Mouse (Mus musculus) macrophage (primary cell): Measurements from ENCODE around the gene Wfdc21. TPM values are rescaled to one million over a fixed set of nuclear protein-coding genes. Genes with fewer than 3 reads are reported as not detected.

Experiments used
- H3K27ac ChIP-seq: fragments of 350-480 bp; formaldehyde crosslinking; 2 replicates; pipeline ENCODE4 v1.9.0; 2021
- H3K36me3 ChIP-seq: fragments of 350-480 bp; formaldehyde crosslinking; 2 replicates; pipeline ENCODE4 v1.9.0; 2021; ENCODE audit errors: inconsistent target
- H3K4me3 ChIP-seq: fragments of 350-480 bp; formaldehyde crosslinking; 2 replicates; pipeline ENCODE4 v1.9.0; 2021; ENCODE audit errors: inconsistent target
- H3K79me2 ChIP-seq: fragments of 350-480 bp; formaldehyde crosslinking; 2 replicates; pipeline ENCODE4 v1.9.0; 2021; ENCODE audit errors: inconsistent target
- WGBS: methylation state at CpG from one replicate; pipeline ENCODE4 v1.1.7; 2026; ENCODE audit warnings: inconsistent platforms; ENCODE audit not compliant: missing documents; 5-methylcytosine and 5-hydroxymethylcytosine counted together
- polyA plus RNA-seq: library from polyadenylated mRNA; stranded (reverse); fragments of 250-400 nt; gene quantifications from 3 replicates; pipeline ENCODE4 v1.2.4, GENCODE M21; 2018; ENCODE audit warnings: inconsistent platforms

The Wfdc21 gene
- polyA plus RNA-seq, 1 experiment from 2014 or later, result 1.2 TPM

GRCm38 (mm10) chr11:83740443-83740991 is 6.2 kb upstream of the Wfdc21 start:
- no peak overlapping the region for H3K27ac ChIP-seq
- WGBS, result 90% methylated on average over 4 of the region's 4 CpGs
- no peaks in the 10 kb centered on the region for H3K36me3 ChIP-seq
- no peaks in the 10 kb centered on the region for H3K79me2 ChIP-seq
- H3K4me3 ChIP-seq, result no peak overlapping the region

GRCm38 (mm10) chr11:83741841-83742240 is 4.9 kb upstream of the Wfdc21 start:
- H3K27ac ChIP-seq, result no peak overlapping the region
- no peaks in the 10 kb centered on the region for H3K36me3 ChIP-seq
- H3K4me3 ChIP-seq, result no peak overlapping the region
- 96% methylated on average over 5 of the region's 5 CpGs for WGBS
- no peaks in the 10 kb centered on the region for H3K79me2 ChIP-seq

- Histone ChIP-seq H3K4me3 (no peak overlapping the region), H3K27ac (no peak overlapping the region), H3K36me3 (no peaks in the 10 kb centered on the region), H3K79me2 (no peaks in the 10 kb centered on the region)
- WGBS, result 83% methylated on average over 9 of the region's 9 CpGs
Measured at GRCm38 (mm10) chr11:83742731-83743355, 3.9 kb upstream of the Wfdc21 start.

- no peak overlapping the region for H3K27ac ChIP-seq
- H3K4me3 ChIP-seq, result no peak overlapping the region
- 66% methylated on average over 3 of the region's 3 CpGs for WGBS
Measured at GRCm38 (mm10) chr11:83743525-83743924, 3.2 kb upstream of the Wfdc21 start.

GRCm38 (mm10) chr11:83746152-83746551 is 588 bp upstream of the Wfdc21 start:
- WGBS, result 75% methylated on average over 4 of the region's 4 CpGs
- H3K79me2 ChIP-seq, result no peaks in the 10 kb centered on the region
- no peak overlapping the region for H3K27ac ChIP-seq
- no peaks in the 10 kb centered on the region for H3K36me3 ChIP-seq
- H3K4me3 ChIP-seq, result no peak overlapping the region

More at GRCm38 (mm10) chr11:83743525-83743924, 3.2 kb upstream of the Wfdc21 start:
- Histone ChIP-seq H3K79me2 (no peaks in the 10 kb centered on the region), H3K36me3 (no peaks in the 10 kb centered on the region)

- Histone ChIP-seq H3K36me3 (no peaks in the 10 kb centered on the region), H3K27ac (no peak overlapping the region), H3K79me2 (no peaks in the 10 kb centered on the region), H3K4me3 (no peak overlapping the region)
- 82% methylated on average over 6 of the region's 6 CpGs for WGBS
Measured at GRCm38 (mm10) chr11:83747376-83748265, 881 bp downstream of the Wfdc21 start.

- H3K79me2 ChIP-seq, result peaks cover 20% of the 10 kb centered on the region
- under 1% methylated on average over 47 of the region's 47 CpGs for WGBS
- H3K4me3 ChIP-seq, result peak within 1 kb of the TSS; percentile 89
- H3K36me3 ChIP-seq, result peaks cover 26% of the 10 kb centered on the region
- H3K27ac ChIP-seq, result peak within 1 kb of the TSS; percentile 42
Measured at GRCm38 (mm10) chr11:83753581-83754181, 6.9 kb downstream of the Wfdc21 start, which contains the start of gene Heatr6. Heatr6 (plus strand) TSS chr11:83753696.

GRCm38 (mm10) chr11:83754227-83754626 is 7.5 kb downstream of the Wfdc21 start:
- WGBS, result 13% methylated on average over 7 of the region's 8 CpGs
- peaks cover 20% of the 10 kb centered on the region for H3K79me2 ChIP-seq
- H3K27ac ChIP-seq, result peak overlapping the region; percentile 42
- H3K4me3 ChIP-seq, result peak overlapping the region; percentile 89
- peaks cover 31% of the 10 kb centered on the region for H3K36me3 ChIP-seq

GRCm38 (mm10) chr11:83767306-83767705 is 20.6 kb downstream of the Wfdc21 start:
- Histone ChIP-seq H3K27ac (no peak overlapping the region), H3K4me3 (no peak overlapping the region), H3K79me2 (no peaks in the 10 kb centered on the region), H3K36me3 (peaks cover 93% of the 10 kb centered on the region)
- 82% methylated on average over 9 of the region's 9 CpGs for WGBS

GRCm38 (mm10) chr11:83768976-83769375 is 22.2 kb downstream of the Wfdc21 start:
- no peak overlapping the region for H3K4me3 ChIP-seq
- no peak overlapping the region for H3K27ac ChIP-seq
- 93% methylated on average over 4 of the region's 4 CpGs for WGBS
- H3K79me2 ChIP-seq, result no peaks in the 10 kb centered on the region
- peaks cover 93% of the 10 kb centered on the region for H3K36me3 ChIP-seq

- peaks cover 90% of the 10 kb centered on the region for H3K36me3 ChIP-seq
Measured at GRCm38 (mm10) chr11:83771014-83771413, 24.3 kb downstream of the Wfdc21 start.

GRCm38 (mm10) chr11:83772341-83772740 is 25.6 kb downstream of the Wfdc21 start:
- WGBS, result 100% methylated on average over 6 of the region's 6 CpGs
- H3K4me3 ChIP-seq, result no peak overlapping the region
- no peak overlapping the region for H3K27ac ChIP-seq
- H3K79me2 ChIP-seq, result no peaks in the 10 kb centered on the region
- peaks cover 92% of the 10 kb centered on the region for H3K36me3 ChIP-seq

More at GRCm38 (mm10) chr11:83771014-83771413, 24.3 kb downstream of the Wfdc21 start:
- 97% methylated on average over 7 of the region's 7 CpGs for WGBS
- Histone ChIP-seq H3K4me3 (no peak overlapping the region), H3K27ac (no peak overlapping the region), H3K79me2 (no peaks in the 10 kb centered on the region)

GRCm38 (mm10) chr11:83773691-83774090 is 27.0 kb downstream of the Wfdc21 start:
- WGBS, result 92% methylated on average over 16 of the region's 16 CpGs
- peaks cover 91% of the 10 kb centered on the region for H3K36me3 ChIP-seq
- H3K79me2 ChIP-seq, result no peaks in the 10 kb centered on the region
- no peak overlapping the region for H3K27ac ChIP-seq
- no peak overlapping the region for H3K4me3 ChIP-seq

- WGBS, result 96% methylated on average over 11 of the region's 11 CpGs
- peaks cover 91% of the 10 kb centered on the region for H3K36me3 ChIP-seq
- no peak overlapping the region for H3K27ac ChIP-seq
- H3K79me2 ChIP-seq, result no peaks in the 10 kb centered on the region
- no peak overlapping the region for H3K4me3 ChIP-seq
Measured at GRCm38 (mm10) chr11:83774324-83774723, 27.6 kb downstream of the Wfdc21 start.
